Mouse (Mus musculus): Measurements from ENCODE around the gene Vdac2.

- TF ChIP-seq GATA1 (IDR thresholded peaks at IDR 0.05; ENCODE audit: borderline replicate concordance, low read length) (no peak), FLI1 (IDR thresholded peaks at IDR 0.05; ENCODE audit: low read length) (no peak)
Observed at GRCm38 (mm10) chr14:21891581-21892340, 66.7 kb downstream of the Vdac2 start.
